Mouse (Mus musculus): ENCODE results near the gene Tchh. TPM values are rescaled to one million over a fixed set of nuclear protein-coding genes. Genes with fewer than 3 reads are reported as not detected.
"Not testable (repeated sequence)": the region's sequence is repeated elsewhere in the genome, so short reads cannot be mapped to it uniquely, and the experiment has no call there.

Tchh gene
- polyA plus RNA-seq, 1 experiment from 2014 or later: 0.90 TPM

DNA sequence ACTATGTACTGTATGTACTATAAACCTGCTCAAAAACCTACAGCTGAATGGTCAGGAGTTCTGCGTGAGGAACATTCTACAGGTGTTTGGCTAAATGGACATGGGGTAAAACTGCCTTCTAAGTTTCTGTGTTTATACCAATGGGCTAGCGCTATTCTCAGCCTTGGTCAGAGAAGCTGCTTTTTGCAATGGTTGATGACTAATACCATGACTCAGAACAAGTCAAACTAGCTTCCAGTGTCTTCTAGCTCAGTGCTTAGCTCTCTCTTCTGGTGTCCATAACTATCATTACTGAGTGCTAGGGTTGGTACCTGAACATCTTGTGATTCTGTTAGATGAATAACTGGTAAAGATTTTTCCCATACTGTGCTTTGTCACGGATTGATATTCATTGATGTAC, 43.5 kb downstream of the Tchh start:
- Histone ChIP-seq H3K27me3 (replicated peaks; ENCODE audit: control insufficient read depth, insufficient read depth, low read length) (no peaks in the 10 kb centered on the region), H3K9ac (replicated peaks; ENCODE audit: low read depth, low read length) (no peak overlapping the region), H3K4me1 (replicated peaks; ENCODE audit: control insufficient read depth, insufficient read depth, low read length) (no peaks in the 10 kb centered on the region), H3K9me3 (ENCODE audit: control insufficient read depth, low read length) (no peaks in the 10 kb centered on the region), H3K4me2 (ENCODE audit: low read length) (no peak overlapping the region), H3K4me3 (replicated peaks; ENCODE audit: low read length) (no peak overlapping the region), H3K36me3 (ENCODE audit: control insufficient read depth, insufficient read depth) (no peaks in the 10 kb centered on the region), H3K27ac (ENCODE audit: low read length) (no peak overlapping the region)
- WGBS: 91% methylated on average over 3 of the region's 3 CpGs
- ATAC-seq: no peak

DNA sequence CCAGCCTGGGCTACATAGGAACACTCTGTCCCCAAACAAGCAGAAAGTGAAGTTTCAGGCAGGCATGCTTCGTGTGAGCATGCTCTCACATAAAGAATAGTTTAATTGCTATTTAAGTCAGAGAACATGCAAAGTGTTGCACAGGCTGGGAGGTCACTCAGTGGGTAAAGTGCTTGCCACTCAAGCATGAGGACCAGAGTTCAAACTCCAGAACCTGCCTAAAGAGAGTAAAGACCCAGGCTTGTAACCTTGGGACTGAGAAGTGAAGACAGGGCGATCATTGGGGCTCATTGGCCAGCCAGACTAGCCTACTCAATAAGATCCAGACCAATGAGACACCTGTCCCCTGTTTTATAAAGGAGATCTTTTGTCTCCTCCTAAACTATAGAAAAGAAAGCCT, 46.4 kb downstream of the Tchh start:
- H3K27ac ChIP-seq (ENCODE audit: low read length): no peak overlapping the region

DNA sequence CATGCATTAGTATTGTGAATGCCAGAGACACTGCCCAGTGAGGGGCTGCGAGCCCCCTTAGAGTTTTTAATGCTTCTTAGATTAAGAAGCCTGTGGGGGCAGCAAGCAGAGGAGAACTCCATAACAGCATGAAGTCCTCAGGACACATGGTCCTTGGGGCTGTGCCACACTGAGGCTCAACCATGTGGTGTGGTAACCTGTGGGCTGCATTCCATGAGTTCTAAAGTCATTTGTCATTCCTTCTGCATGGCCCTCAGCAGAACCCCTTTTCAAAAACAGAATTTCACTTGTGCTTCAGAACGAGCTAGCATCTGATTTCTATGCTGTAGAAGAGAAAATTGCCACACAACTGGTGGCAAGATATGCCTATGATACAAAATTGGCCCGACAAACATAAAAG, 50.0 kb downstream of the Tchh start:
- ATAC-seq: no peak
- Histone ChIP-seq H3K9ac (replicated peaks; ENCODE audit: low read depth, low read length) (no peak overlapping the region), H3K9me3 (ENCODE audit: control insufficient read depth, low read length) (no peaks in the 10 kb centered on the region), H3K27ac (ENCODE audit: low read length) (no peak overlapping the region), H3K27me3 (replicated peaks; ENCODE audit: control insufficient read depth, insufficient read depth, low read length) (no peaks in the 10 kb centered on the region), H3K4me2 (ENCODE audit: low read length) (no peak overlapping the region), H3K4me3 (replicated peaks; ENCODE audit: low read length) (no peak overlapping the region), H3K36me3 (ENCODE audit: control insufficient read depth, insufficient read depth) (no peaks in the 10 kb centered on the region), H3K4me1 (replicated peaks; ENCODE audit: control insufficient read depth, insufficient read depth, low read length) (no peaks in the 10 kb centered on the region)
- WGBS: 85% methylated on average over 3 of the region's 3 CpGs

More for the DNA sequence above, 46.4 kb downstream of the Tchh start:
- 85% methylated on average over 2 of the region's 2 CpGs for WGBS
- no peaks in the 10 kb centered on the region for H3K27me3 ChIP-seq (replicated peaks; ENCODE audit: control insufficient read depth, insufficient read depth, low read length)
- no peak overlapping the region for H3K4me2 ChIP-seq (ENCODE audit: low read length)
- no peak overlapping the region for H3K4me3 ChIP-seq (replicated peaks; ENCODE audit: low read length)
- no peaks in the 10 kb centered on the region for H3K9me3 ChIP-seq (ENCODE audit: control insufficient read depth, low read length)
- no peak for ATAC-seq
- no peaks in the 10 kb centered on the region for H3K4me1 ChIP-seq (replicated peaks; ENCODE audit: control insufficient read depth, insufficient read depth, low read length)
- no peaks in the 10 kb centered on the region for H3K36me3 ChIP-seq (ENCODE audit: control insufficient read depth, insufficient read depth)
- H3K9ac ChIP-seq (replicated peaks; ENCODE audit: low read depth, low read length): no peak overlapping the region

DNA sequence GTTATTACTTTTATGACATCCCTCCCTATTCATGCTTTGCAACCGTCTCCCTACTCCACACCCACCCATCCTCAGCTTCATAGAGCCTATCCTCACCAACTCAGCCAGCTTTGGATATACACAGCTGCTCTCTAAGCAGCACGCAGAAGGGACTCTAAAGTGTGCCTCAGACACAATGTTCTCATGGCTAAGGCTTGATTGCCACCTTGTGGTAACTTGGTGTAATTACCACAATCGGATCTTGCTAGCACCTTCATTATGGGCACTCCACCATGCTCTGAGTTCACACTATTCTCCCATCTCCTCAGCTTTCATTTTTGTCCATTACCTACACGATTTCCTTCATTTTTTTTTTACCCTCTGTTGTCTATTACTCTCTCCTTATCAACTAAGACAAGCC, 51.9 kb downstream of the Tchh start:
- no peaks in the 10 kb centered on the region for H3K4me1 ChIP-seq (replicated peaks; ENCODE audit: control insufficient read depth, insufficient read depth, low read length)
- WGBS: under 1% methylated on average over 4 of the region's 4 CpGs
- H3K4me3 ChIP-seq (replicated peaks; ENCODE audit: low read length): no peak overlapping the region
- peak; percentile 96 for ATAC-seq
- no peak overlapping the region for H3K27ac ChIP-seq (ENCODE audit: low read length)
- no peaks in the 10 kb centered on the region for H3K9me3 ChIP-seq (ENCODE audit: control insufficient read depth, low read length)
- H3K4me2 ChIP-seq (ENCODE audit: low read length): no peak overlapping the region
- no peaks in the 10 kb centered on the region for H3K27me3 ChIP-seq (replicated peaks; ENCODE audit: control insufficient read depth, insufficient read depth, low read length)
- no peak overlapping the region for H3K9ac ChIP-seq (replicated peaks; ENCODE audit: low read depth, low read length)
- H3K36me3 ChIP-seq (ENCODE audit: control insufficient read depth, insufficient read depth): no peaks in the 10 kb centered on the region

DNA sequence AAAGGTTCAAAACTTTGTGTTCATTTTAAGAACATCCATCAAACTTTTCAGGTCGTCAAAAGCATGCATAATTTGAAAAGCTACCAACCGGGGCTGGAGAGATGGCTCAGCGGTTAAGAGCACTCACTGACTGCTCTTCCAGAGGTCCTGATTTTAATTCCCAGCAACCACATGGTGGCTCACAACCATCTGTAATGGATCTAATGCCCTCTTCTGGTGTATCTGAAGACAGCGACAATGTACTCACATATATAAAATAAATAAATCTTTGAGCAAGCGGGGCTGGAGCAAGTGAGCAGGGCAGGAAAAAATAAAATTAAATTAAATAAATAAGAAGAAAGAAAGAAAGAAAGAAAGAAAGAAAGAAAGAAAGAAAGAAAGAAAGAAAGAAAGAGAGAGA, 52.6 kb downstream of the Tchh start:
- not testable (repeated sequence) for H3K9me3 ChIP-seq (ENCODE audit: control insufficient read depth, low read length); ATAC-seq; H3K27ac ChIP-seq (ENCODE audit: low read length); H3K9ac ChIP-seq (replicated peaks; ENCODE audit: low read depth, low read length); H3K4me2 ChIP-seq (ENCODE audit: low read length); H3K4me3 ChIP-seq (replicated peaks; ENCODE audit: low read length); H3K4me1 ChIP-seq (replicated peaks; ENCODE audit: control insufficient read depth, insufficient read depth, low read length); H3K36me3 ChIP-seq (ENCODE audit: control insufficient read depth, insufficient read depth); H3K27me3 ChIP-seq (replicated peaks; ENCODE audit: control insufficient read depth, insufficient read depth, low read length)
- 29% methylated on average over 5 of the region's 5 CpGs for WGBS

DNA sequence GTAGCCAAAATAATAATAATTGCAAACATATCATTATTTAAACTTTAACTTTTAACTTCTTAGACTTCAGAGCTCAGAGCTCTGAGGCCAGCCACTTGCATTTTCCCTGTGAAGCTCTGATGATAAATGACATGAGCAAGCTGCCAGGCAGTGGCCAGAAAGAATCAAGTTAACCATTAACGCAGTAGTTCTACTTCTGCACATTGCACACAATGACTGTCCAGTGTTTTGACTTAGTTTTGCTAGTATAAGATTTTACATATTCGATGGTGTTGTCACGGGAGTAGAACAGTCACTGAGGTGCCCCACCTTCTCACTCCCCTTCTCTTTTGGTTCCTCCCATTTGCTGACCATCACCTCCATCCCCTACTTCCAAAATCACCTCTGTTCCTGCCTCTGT, 55.0 kb downstream of the Tchh start:
- no peak overlapping the region for H3K27ac ChIP-seq (ENCODE audit: low read length)
- no peak overlapping the region for H3K9ac ChIP-seq (replicated peaks; ENCODE audit: low read depth, low read length)
- no peaks in the 10 kb centered on the region for H3K4me1 ChIP-seq (replicated peaks; ENCODE audit: control insufficient read depth, insufficient read depth, low read length)
- no peaks in the 10 kb centered on the region for H3K36me3 ChIP-seq (ENCODE audit: control insufficient read depth, insufficient read depth)
- H3K27me3 ChIP-seq (replicated peaks; ENCODE audit: control insufficient read depth, insufficient read depth, low read length): no peaks in the 10 kb centered on the region
- H3K9me3 ChIP-seq (ENCODE audit: control insufficient read depth, low read length): no peaks in the 10 kb centered on the region
- H3K4me3 ChIP-seq (replicated peaks; ENCODE audit: low read length): no peak overlapping the region
- WGBS: 95% methylated on average over 3 of the region's 3 CpGs
- no peak overlapping the region for H3K4me2 ChIP-seq (ENCODE audit: low read length)
- no peak for ATAC-seq

Small RNAs within 50 kb of the gene (microRNA-seq; reads per million reads assigned to microRNA genes)
- not detected for gene Gm22752

Other genes starting within 250 kb of the Tchh start
- not detected in 2 replicates for gene Flg2, start 245.1 kb upstream of the Tchh start, polyA plus RNA-seq (2015; fragmentation: Nextera tagmentation; extraction: Ambion mirVana)
- gene Flg, start 168.8 kb upstream of the Tchh start, polyA plus RNA-seq (2015; fragmentation: Nextera tagmentation; extraction: Ambion mirVana): not detected in 2 replicates
- gene Hrnr, start 122.6 kb upstream of the Tchh start, polyA plus RNA-seq (2015; fragmentation: Nextera tagmentation; extraction: Ambion mirVana): 0.07 TPM in 1 of 2 replicates, not detected in the other
- not detected in 2 replicates for gene Rptn, start 48.6 kb upstream of the Tchh start, polyA plus RNA-seq (2015; fragmentation: Nextera tagmentation; extraction: Ambion mirVana)
- not detected in 2 replicates for gene Tchhl1, start 26.4 kb downstream of the Tchh start, polyA plus RNA-seq (2015; fragmentation: Nextera tagmentation; extraction: Ambion mirVana)
- 104 and 129 TPM in 2 replicates for gene S100a11, start 78.2 kb downstream of the Tchh start, polyA plus RNA-seq (2015; fragmentation: Nextera tagmentation; extraction: Ambion mirVana)
- 117 and 124 TPM in 2 replicates for gene S100a10, start 112.8 kb downstream of the Tchh start, polyA plus RNA-seq (2015; fragmentation: Nextera tagmentation; extraction: Ambion mirVana)
- gene Tdpoz2, start 210.4 kb downstream of the Tchh start, polyA plus RNA-seq (2015; fragmentation: Nextera tagmentation; extraction: Ambion mirVana): not detected in 2 replicates
- not detected in 2 replicates for gene Tdpoz1, start 234.0 kb downstream of the Tchh start, polyA plus RNA-seq (2015; fragmentation: Nextera tagmentation; extraction: Ambion mirVana)